Mouse (Mus musculus) layer of hippocampus, adult 2 months (tissue): ENCODE measurements around the gene Pdx1. TPM values are rescaled to one million over a fixed set of nuclear protein-coding genes. Genes with fewer than 3 reads are reported as not detected.

Experiments
- DNase-seq, 2 experiments: peaks; one replicate each; pipeline ENCODE4 v3.0.0; 2022; ENCODE audit warnings: low spot score in 2 of 2
- H3K27ac ChIP-seq: fragments of 200-600 bp; 2 replicates; pipeline ENCODE4 v1.8.1; 2022
- H3K4me3 ChIP-seq: fragments of 200-600 bp; 2 replicates; pipeline ENCODE4 v1.8.1; 2022; ENCODE audit warnings: mild to moderate bottlenecking
- CTCF ChIP-seq: fragments of 200-600 bp; conservative IDR thresholded peaks from 2 replicates; pipeline ENCODE4 v1.8.1; 2022; ENCODE audit warnings: antibody characterized with exemption, mild to moderate bottlenecking, moderate library complexity
- long read RNA-seq, 2 experiments: library from polyadenylated mRNA; stranded (forward); transcript quantifications; one replicate each; pipeline ENCODE4 v2.0.0; 2021; ENCODE audit warnings: borderline mapping rate in 2 of 2
- total RNA-seq, 2 experiments: library from RNA; stranded (reverse); gene quantifications; 2 replicates each; pipeline ENCODE4 v1.2.3; 2021

Pdx1 gene
- not detected for total RNA-seq
- long read RNA-seq, experiment 1, result 0 reads
- long read RNA-seq, experiment 2, result 0 reads

- no peak for TF ChIP-seq CTCF
- no peak for DNase-seq
- Histone ChIP-seq H3K27ac (no peak within 1 kb of the TSS), H3K4me3 (no peak within 1 kb of the TSS)
These were observed at the start of gene Pdx1 for GRCm38 (mm10) chr5:147269926-147270672. TSS of gene Pdx1 (plus strand) at chr5:147269959.

- Histone ChIP-seq H3K27ac (no peak overlapping the region), H3K4me3 (no peak overlapping the region)
- TF ChIP-seq CTCF, result peak; percentile 88
- peak; percentile 63 to 88 for DNase-seq
These were observed 42.2 kb upstream of the Pdx1 start for GRCm38 (mm10) chr5:147227354-147228112.

GRCm38 (mm10) chr5:147235406-147236309 is 34.1 kb upstream of the Pdx1 start:
- H3K4me3 ChIP-seq, result no peak overlapping the region
- H3K27ac ChIP-seq, result no peak overlapping the region
- no peak for TF ChIP-seq CTCF
- no peak for DNase-seq

- no peak for TF ChIP-seq CTCF
- Histone ChIP-seq H3K4me3 (no peak overlapping the region), H3K27ac (no peak overlapping the region)
- DNase-seq, result no peak
These were observed 25.9 kb upstream of the Pdx1 start for GRCm38 (mm10) chr5:147243908-147244307.

GRCm38 (mm10) chr5:147260189-147260588 is 9.6 kb upstream of the Pdx1 start:
- Histone ChIP-seq H3K4me3 (no peak overlapping the region), H3K27ac (no peak overlapping the region)
- TF ChIP-seq CTCF, result no peak
- no peak for DNase-seq

GRCm38 (mm10) chr5:147260778-147261177 is 9.0 kb upstream of the Pdx1 start:
- TF ChIP-seq CTCF, result no peak
- no peak overlapping the region for H3K27ac ChIP-seq
- no peak overlapping the region for H3K4me3 ChIP-seq
- no peak for DNase-seq

- Histone ChIP-seq H3K4me3 (no peak overlapping the region), H3K27ac (no peak overlapping the region)
- DNase-seq, result no peak
- TF ChIP-seq CTCF, result no peak
These were observed 7.7 kb upstream of the Pdx1 start for GRCm38 (mm10) chr5:147261899-147262541.

GRCm38 (mm10) chr5:147263945-147264344 is 5.8 kb upstream of the Pdx1 start:
- H3K27ac ChIP-seq, result no peak overlapping the region
- no peak overlapping the region for H3K4me3 ChIP-seq
- no peak for DNase-seq
- no peak for TF ChIP-seq CTCF

- TF ChIP-seq CTCF, result no peak
These were observed 2.3 kb upstream of the Pdx1 start for GRCm38 (mm10) chr5:147267434-147267833.

GRCm38 (mm10) chr5:147268728-147269127 is 1.0 kb upstream of the Pdx1 start:
- no peak for TF ChIP-seq CTCF
- Histone ChIP-seq H3K27ac (no peak overlapping the region), H3K4me3 (no peak overlapping the region)
- no peak for DNase-seq

More at GRCm38 (mm10) chr5:147267434-147267833, 2.3 kb upstream of the Pdx1 start:
- Histone ChIP-seq H3K4me3 (no peak overlapping the region), H3K27ac (no peak overlapping the region)
- no peak for DNase-seq

- DNase-seq, result no peak
- Histone ChIP-seq H3K4me3 (no peak overlapping the region), H3K27ac (no peak overlapping the region)
- no peak for TF ChIP-seq CTCF
These were observed 388 bp upstream of the Pdx1 start for GRCm38 (mm10) chr5:147269371-147269770.
